Mouse (Mus musculus) stomach, embryonic 14.5 days (tissue): Measurements from ENCODE around the gene Cnst. TPM values are rescaled to one million over a fixed set of nuclear protein-coding genes. Genes with fewer than 3 reads are reported as not detected.

Experiments
- ATAC-seq: fragments of 200-750 bp; cut with Nextera tagmentation; 2 replicates; pipeline ENCODE4 v1.8.0; 2017; ENCODE audit warnings: low read depth, moderate TSS enrichment; ENCODE audit not compliant: insufficient number of reproducible peaks, insufficient read depth, low FRiP score
- H3K27ac ChIP-seq: fragments of 300-500 bp; sonication (generic); 2 replicates; pipeline ENCODE4 v1.5.1; 2014; ENCODE audit warnings: mild to moderate bottlenecking, low read length, moderate library complexity, mixed read lengths
- H3K27me3 ChIP-seq: fragments of 300-500 bp; sonication (generic); 2 replicates; pipeline ENCODE4 v1.6.1; 2014; ENCODE audit warnings: low read length, control low read depth, mixed read lengths; ENCODE audit not compliant: control insufficient read depth, insufficient read depth
- H3K36me3 ChIP-seq: fragments of 300-500 bp; sonication (generic); 2 replicates; pipeline ENCODE4 v1.6.1; 2014; ENCODE audit warnings: mild to moderate bottlenecking, control low read depth, low read length, moderate library complexity, mixed read lengths; ENCODE audit not compliant: control insufficient read depth, insufficient read depth
- H3K4me1 ChIP-seq: fragments of 300-500 bp; sonication (generic); 2 replicates; pipeline ENCODE4 v1.6.1; 2014; ENCODE audit warnings: low read length, control low read depth, mixed read lengths; ENCODE audit not compliant: control insufficient read depth, insufficient read depth
- H3K4me2 ChIP-seq: fragments of 300-500 bp; sonication (generic); replicated peaks from 2 replicates; pipeline ENCODE4 v1.6.1; 2014; ENCODE audit warnings: low read depth, low read length, control low read depth
- H3K4me3 ChIP-seq: fragments of 300-500 bp; sonication (generic); 2 replicates; pipeline ENCODE4 v1.5.1; 2014; ENCODE audit warnings: low read depth, low read length, control low read depth
- H3K9ac ChIP-seq: fragments of 300-500 bp; sonication (generic); replicated peaks from 2 replicates; pipeline ENCODE4 v1.6.1; 2014; ENCODE audit warnings: low read depth, mild to moderate bottlenecking, control low read depth, low read length, moderate library complexity, mixed read lengths
- H3K9me3 ChIP-seq: fragments of 300-500 bp; sonication (generic); 2 replicates; pipeline ENCODE4 v1.6.1; 2016; ENCODE audit warnings: low read depth, low read length, control low read depth; ENCODE audit not compliant: control insufficient read depth
- WGBS: fragments of 180-500 bp; shearing (Covaris S2); extraction: QIAGEN DNeasy Blood & Tissue Kit; methylation state at CpG from one replicate; pipeline ENCODE4 v1.1.7; 2014; 5-methylcytosine and 5-hydroxymethylcytosine counted together
- polyA plus RNA-seq: library from polyadenylated mRNA; unstranded; fragments of >200 nt; fragmentation: Nextera tagmentation; extraction: Ambion mirVana; gene quantifications from 2 replicates; pipeline ENCODE4 v1.2.1, GENCODE M21; 2014

Cnst gene
- polyA plus RNA-seq, 1 experiment from 2014 or later: 15.7 TPM

DNA sequence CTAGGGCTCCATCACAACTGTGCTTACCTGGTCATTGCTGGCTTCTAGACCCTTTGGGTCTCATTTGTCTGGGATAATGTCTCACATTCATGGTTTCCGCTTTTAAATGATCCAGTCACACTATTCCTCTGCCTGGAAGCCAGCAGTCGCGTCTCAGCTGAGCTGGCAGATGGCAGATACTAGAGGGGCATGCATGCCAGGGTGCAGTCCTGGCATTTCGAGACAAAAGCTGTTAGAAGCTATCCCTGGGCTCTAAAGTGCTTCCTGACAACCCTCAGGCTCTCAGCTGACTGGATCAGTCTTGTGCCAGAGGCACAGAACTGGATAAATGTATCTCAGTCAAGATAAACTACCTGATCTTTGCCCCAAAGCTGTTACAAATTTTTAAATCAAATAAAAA lies 42.1 kb downstream of the Cnst start:
- H3K27ac ChIP-seq: no peak overlapping the region
- H3K27me3 ChIP-seq: no peaks in the 10 kb centered on the region
- no peak overlapping the region for H3K4me2 ChIP-seq
- H3K4me1 ChIP-seq: 0 out of 2 replicates have a peak, but pooled peaks cover 3% of the 10 kb centered on the region
- no peak overlapping the region for H3K9ac ChIP-seq
- no peaks in the 10 kb centered on the region for H3K36me3 ChIP-seq
- 86% methylated on average over 4 of the region's 4 CpGs for WGBS
- H3K9me3 ChIP-seq: no peaks in the 10 kb centered on the region
- ATAC-seq: no peak
- no peak overlapping the region for H3K4me3 ChIP-seq

DNA sequence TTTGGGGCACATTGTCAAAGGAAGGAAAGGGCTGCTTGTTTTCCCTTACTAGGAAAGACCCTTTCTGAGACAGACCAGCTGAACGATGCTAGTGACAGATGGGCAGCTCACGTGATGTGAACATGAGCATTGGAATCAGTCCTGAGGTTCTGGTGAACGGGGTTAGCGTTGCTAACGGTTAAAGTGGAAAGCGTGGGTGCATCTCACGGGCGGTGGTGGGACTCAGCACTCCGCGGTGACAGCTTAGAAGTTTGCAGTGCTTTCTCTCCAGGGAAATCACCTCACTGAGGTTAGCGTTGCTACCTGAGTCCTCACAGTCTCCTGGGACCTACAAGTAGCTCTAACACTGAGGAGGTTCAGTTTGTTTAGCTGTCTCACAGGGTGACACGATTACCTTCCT lies 45.5 kb downstream of the Cnst start:
- 83% methylated on average over 12 of the region's 12 CpGs for WGBS
- Histone ChIP-seq H3K36me3 (no peaks in the 10 kb centered on the region), H3K9me3 (no peaks in the 10 kb centered on the region), H3K4me3 (no peak overlapping the region), H3K27ac (no peak overlapping the region), H3K9ac (no peak overlapping the region), H3K27me3 (no peaks in the 10 kb centered on the region), H3K4me1 (no peaks in the 10 kb centered on the region), H3K4me2 (no peak overlapping the region)
- no peak for ATAC-seq

DNA sequence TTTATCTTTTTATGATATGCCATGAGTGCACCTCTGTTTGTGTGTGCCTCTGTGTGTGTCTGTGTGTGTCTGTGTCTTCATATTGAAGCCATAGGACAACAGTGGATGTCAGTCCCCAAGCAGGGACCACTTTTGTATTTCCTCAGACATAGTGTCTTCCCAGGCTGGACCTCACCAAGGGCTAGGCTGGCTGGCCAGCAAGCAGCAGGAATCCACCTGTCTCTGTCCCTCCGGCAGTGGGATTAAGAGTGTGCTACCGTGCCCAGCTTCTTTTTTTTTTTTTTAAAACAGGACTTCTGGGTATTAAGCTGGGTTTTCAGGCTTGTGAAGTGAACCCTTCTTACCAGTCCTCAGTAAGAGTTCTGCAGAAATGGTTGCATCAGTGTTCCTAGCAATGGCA lies 46.0 kb downstream of the Cnst start:
- no peak overlapping the region for H3K27ac ChIP-seq
- no peak for ATAC-seq
- no peaks in the 10 kb centered on the region for H3K9me3 ChIP-seq
- no peak overlapping the region for H3K9ac ChIP-seq
- H3K4me1 ChIP-seq: no peaks in the 10 kb centered on the region
- no peak overlapping the region for H3K4me2 ChIP-seq
- H3K4me3 ChIP-seq: no peak overlapping the region
- WGBS: 96% methylated on average over 2 of the region's 2 CpGs
- H3K27me3 ChIP-seq: no peaks in the 10 kb centered on the region
- no peaks in the 10 kb centered on the region for H3K36me3 ChIP-seq

DNA sequence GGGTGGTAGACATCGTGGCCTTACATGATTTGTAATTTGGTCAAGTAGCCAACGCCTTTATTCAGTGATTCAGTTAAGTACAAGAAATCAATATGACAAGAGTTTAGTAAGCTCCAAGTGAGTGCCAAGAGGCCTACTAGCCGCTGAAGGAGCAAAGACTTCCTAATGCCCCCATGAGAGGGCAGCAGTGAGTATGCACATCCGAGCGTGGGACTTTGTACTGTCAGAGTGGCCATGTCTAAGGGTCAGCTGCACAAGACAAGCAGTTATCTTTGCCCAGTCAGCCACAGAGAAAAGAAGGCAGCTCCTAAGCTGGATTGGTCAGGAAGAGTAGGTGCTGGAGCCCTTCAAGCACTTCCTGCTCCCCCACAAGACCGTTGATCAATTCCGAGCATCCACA lies 46.8 kb downstream of the Cnst start:
- Histone ChIP-seq H3K36me3 (no peaks in the 10 kb centered on the region), H3K9ac (no peak overlapping the region), H3K27me3 (no peaks in the 10 kb centered on the region), H3K4me1 (no peaks in the 10 kb centered on the region), H3K4me3 (no peak overlapping the region), H3K9me3 (no peaks in the 10 kb centered on the region), H3K27ac (no peak overlapping the region), H3K4me2 (no peak overlapping the region)
- ATAC-seq: no peak
- WGBS: 83% methylated on average over 7 of the region's 7 CpGs

DNA sequence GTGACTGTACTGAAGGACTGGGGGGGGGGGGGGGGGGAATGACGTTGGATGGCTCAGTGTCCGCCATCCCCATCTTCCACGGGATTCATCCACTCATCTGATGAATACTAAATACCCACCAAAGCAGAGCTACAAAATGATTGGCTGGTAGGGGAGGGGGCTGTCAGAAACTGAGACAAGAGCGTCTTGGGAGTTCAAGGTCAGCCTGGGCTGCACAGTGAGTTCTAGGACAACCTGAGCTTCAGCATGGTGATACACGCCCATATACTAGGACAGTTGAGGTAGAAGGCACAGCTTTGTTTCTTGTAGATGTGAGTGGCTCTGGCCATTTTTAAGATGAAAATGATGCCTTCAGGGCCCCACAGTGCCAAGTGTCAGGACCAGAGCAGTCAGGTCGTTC lies 52.2 kb downstream of the Cnst start:
- no peak for ATAC-seq
- H3K9me3 ChIP-seq: no peaks in the 10 kb centered on the region
- H3K27me3 ChIP-seq: no peaks in the 10 kb centered on the region
- H3K27ac ChIP-seq: no peak overlapping the region
- no peaks in the 10 kb centered on the region for H3K36me3 ChIP-seq
- 89% methylated on average over 6 of the region's 6 CpGs for WGBS
- H3K9ac ChIP-seq: no peak overlapping the region
- H3K4me2 ChIP-seq: no peak overlapping the region
- no peaks in the 10 kb centered on the region for H3K4me1 ChIP-seq
- H3K4me3 ChIP-seq: no peak overlapping the region

DNA sequence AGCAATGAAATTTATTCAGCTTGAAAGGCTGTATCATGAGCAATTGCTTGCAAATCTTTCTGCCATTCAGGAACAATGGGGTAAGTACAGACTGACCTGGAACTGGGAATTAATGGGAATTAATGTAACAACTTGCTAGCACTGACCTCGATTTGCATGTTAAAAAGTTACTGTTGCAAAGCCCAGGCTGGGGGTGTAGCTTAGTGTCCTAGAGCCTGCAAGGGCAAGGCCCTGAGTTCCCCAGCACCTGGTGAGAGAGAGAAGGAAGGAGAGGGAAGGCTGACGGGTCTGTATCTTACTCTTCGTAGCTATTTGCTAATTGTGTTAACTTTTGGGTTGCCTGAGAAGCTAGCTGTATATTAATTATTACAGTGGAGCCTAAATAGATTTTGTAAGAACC lies 58.4 kb downstream of the Cnst start:
- H3K27me3 ChIP-seq: no peaks in the 10 kb centered on the region
- H3K4me1 ChIP-seq: no peaks in the 10 kb centered on the region
- no peaks in the 10 kb centered on the region for H3K9me3 ChIP-seq
- WGBS: 69% methylated on average over 3 of the region's 3 CpGs
- H3K36me3 ChIP-seq: no peaks in the 10 kb centered on the region
- no peak for ATAC-seq
- no peak overlapping the region for H3K9ac ChIP-seq
- H3K4me2 ChIP-seq: no peak overlapping the region
- H3K4me3 ChIP-seq: no peak overlapping the region
- no peak overlapping the region for H3K27ac ChIP-seq

DNA sequence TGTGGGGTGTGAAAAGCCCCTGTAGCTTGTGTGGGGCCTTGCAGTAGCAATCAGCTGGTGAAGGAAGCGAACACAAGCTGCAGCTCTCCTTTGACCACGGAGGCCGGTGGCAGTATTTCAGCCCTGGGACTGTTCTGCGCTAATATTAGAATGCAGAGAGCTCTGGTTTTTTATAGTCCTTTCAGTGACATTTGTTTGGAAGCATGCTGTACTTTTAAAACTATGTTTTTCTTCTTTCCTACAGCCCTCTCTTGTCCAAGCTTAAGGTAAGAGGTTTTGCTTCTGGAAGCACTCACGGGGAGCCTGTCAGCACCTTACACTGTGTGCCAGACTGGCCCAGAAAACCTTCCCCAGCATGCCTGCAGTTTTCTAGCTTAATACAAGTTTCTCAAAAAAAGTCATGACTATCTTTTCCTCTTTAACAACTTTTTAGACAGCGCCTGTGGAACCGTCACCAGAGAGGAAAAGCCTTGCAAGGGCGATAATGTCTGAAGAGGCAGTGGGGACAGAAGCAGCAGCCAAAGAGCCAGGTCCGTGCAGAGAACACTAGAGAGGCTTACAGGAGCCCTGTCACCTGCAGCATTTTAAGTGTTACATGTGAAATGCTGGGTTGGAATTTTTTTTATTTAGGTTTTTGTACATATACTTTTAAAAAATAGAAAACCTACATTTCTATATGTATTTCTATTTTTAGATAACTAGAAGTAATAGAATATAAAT lies 60.0 kb downstream of the Cnst start:
- Histone ChIP-seq H3K4me1 (no peaks in the 10 kb centered on the region), H3K27me3 (no peaks in the 10 kb centered on the region), H3K9me3 (no peaks in the 10 kb centered on the region), H3K4me3 (no peak overlapping the region), H3K27ac (no peak overlapping the region), H3K4me2 (no peak overlapping the region), H3K36me3 (0 out of 2 replicates have a peak, but pooled peaks cover 7% of the 10 kb centered on the region), H3K9ac (no peak overlapping the region)
- WGBS: 77% methylated on average over 9 of the region's 9 CpGs
- ATAC-seq: no peak

DNA sequence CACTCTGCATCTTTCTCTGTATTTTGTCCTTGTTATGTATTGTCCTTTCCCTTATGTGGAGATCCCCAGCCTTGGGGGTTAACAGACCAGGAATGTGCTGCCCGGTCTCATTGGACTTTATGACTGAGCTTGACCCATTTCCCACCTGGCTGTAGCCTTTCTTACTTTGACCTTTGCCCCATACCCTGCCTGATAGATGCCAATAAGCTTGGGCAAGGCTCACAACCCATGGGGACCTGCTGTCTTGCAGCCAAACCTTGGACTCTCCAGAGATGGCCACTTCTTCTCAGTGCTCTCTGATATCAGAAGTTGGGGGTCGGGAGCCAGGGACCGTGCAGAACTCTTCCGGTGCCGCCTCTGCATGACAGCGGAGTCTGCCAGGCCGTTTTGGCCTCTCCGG lies 62.4 kb downstream of the Cnst start:
- WGBS: 90% methylated on average over 8 of the region's 8 CpGs
- H3K27me3 ChIP-seq: no peaks in the 10 kb centered on the region
- no peaks in the 10 kb centered on the region for H3K4me1 ChIP-seq
- no peak for ATAC-seq
- H3K4me3 ChIP-seq: no peak overlapping the region
- no peak overlapping the region for H3K27ac ChIP-seq
- H3K4me2 ChIP-seq: no peak overlapping the region
- H3K9ac ChIP-seq: no peak overlapping the region
- 0 out of 2 replicates have a peak, but pooled peaks cover 7% of the 10 kb centered on the region for H3K36me3 ChIP-seq
- H3K9me3 ChIP-seq: no peaks in the 10 kb centered on the region
